Mouse (Mus musculus): ENCODE results near the gene Zbp1. TPM values are rescaled to one million over a fixed set of nuclear protein-coding genes. Genes with fewer than 3 reads are reported as not detected.
A peak's percentile ranks its signal among the peaks of the same experiment; 100 is the strongest.

The Zbp1 gene
- polyA plus RNA-seq (2014; fragmentation: Nextera tagmentation; extraction: Ambion mirVana), result 0.26 TPM in 1 of 2 replicates, not detected in the other

GRCm38 (mm10) chr2:173218416-173219141 is at the start of gene Zbp1:
Zbp1 (minus strand) TSS chr2:173218923.
- ATAC-seq (ENCODE audit: low FRiP score, low TSS enrichment), result no peak
- Histone ChIP-seq H3K4me1 (ENCODE audit: control insufficient read depth, insufficient read depth, low read length) (0 out of 2 replicates have a peak, but pooled peaks cover 3% of the 10 kb centered on the region), H3K4me2 (replicated peaks; ENCODE audit: low read depth, low read length) (no peak within 1 kb of the TSS), H3K4me3 (ENCODE audit: low read length) (no peak within 1 kb of the TSS), H3K9ac (ENCODE audit: low read depth, low read length) (no peak within 1 kb of the TSS), H3K9me3 (ENCODE audit: control insufficient read depth, low read length) (0 out of 2 replicates have a peak, but pooled peaks cover 3% of the 10 kb centered on the region), H3K27me3 (ENCODE audit: control insufficient read depth, insufficient read depth, low read length) (no peaks in the 10 kb centered on the region; the same call in 1 of the 2 replicates), H3K36me3 (ENCODE audit: control insufficient read depth, insufficient read depth, low read length) (no peaks in the 10 kb centered on the region), H3K27ac (ENCODE audit: low read depth, low read length) (no peak within 1 kb of the TSS)
- WGBS, result 71% methylated on average over 11 of the region's 11 CpGs

GRCm38 (mm10) chr2:173267562-173267961 is 48.8 kb upstream of the Zbp1 start:
- no peak overlapping the region for H3K27ac ChIP-seq (ENCODE audit: low read depth, low read length)
- ATAC-seq (ENCODE audit: low FRiP score, low TSS enrichment), result no peak
- H3K27me3 ChIP-seq (ENCODE audit: control insufficient read depth, insufficient read depth, low read length), result no peaks in the 10 kb centered on the region
- no peaks in the 10 kb centered on the region for H3K36me3 ChIP-seq (ENCODE audit: control insufficient read depth, insufficient read depth, low read length)
- no peak overlapping the region for H3K4me2 ChIP-seq (replicated peaks; ENCODE audit: low read depth, low read length)
- no peak overlapping the region for H3K4me3 ChIP-seq (ENCODE audit: low read length)
- 79% methylated on average over 3 of the region's 3 CpGs for WGBS
- H3K4me1 ChIP-seq (ENCODE audit: control insufficient read depth, insufficient read depth, low read length), result peaks cover 51% of the 10 kb centered on the region
- H3K9me3 ChIP-seq (ENCODE audit: control insufficient read depth, low read length), result no peaks in the 10 kb centered on the region
- no peak overlapping the region for H3K9ac ChIP-seq (ENCODE audit: low read depth, low read length)

GRCm38 (mm10) chr2:173266349-173267112 is 47.8 kb upstream of the Zbp1 start:
- ATAC-seq (ENCODE audit: low FRiP score, low TSS enrichment), result no peak
- Histone ChIP-seq H3K27ac (ENCODE audit: low read depth, low read length) (no peak overlapping the region), H3K4me1 (ENCODE audit: control insufficient read depth, insufficient read depth, low read length) (peaks cover 55% of the 10 kb centered on the region), H3K4me3 (ENCODE audit: low read length) (no peak overlapping the region), H3K4me2 (replicated peaks; ENCODE audit: low read depth, low read length) (no peak overlapping the region), H3K36me3 (ENCODE audit: control insufficient read depth, insufficient read depth, low read length) (no peaks in the 10 kb centered on the region), H3K27me3 (ENCODE audit: control insufficient read depth, insufficient read depth, low read length) (no peaks in the 10 kb centered on the region), H3K9me3 (ENCODE audit: control insufficient read depth, low read length) (no peaks in the 10 kb centered on the region), H3K9ac (ENCODE audit: low read depth, low read length) (no peak overlapping the region)
- WGBS, result 64% methylated on average over 25 of the region's 25 CpGs

GRCm38 (mm10) chr2:173265468-173266265 is 46.9 kb upstream of the Zbp1 start:
- H3K4me3 ChIP-seq (ENCODE audit: low read length), result no peak overlapping the region
- H3K9me3 ChIP-seq (ENCODE audit: control insufficient read depth, low read length), result no peaks in the 10 kb centered on the region
- H3K27ac ChIP-seq (ENCODE audit: low read depth, low read length), result no peak overlapping the region
- peaks cover 59% of the 10 kb centered on the region for H3K4me1 ChIP-seq (ENCODE audit: control insufficient read depth, insufficient read depth, low read length)
- no peaks in the 10 kb centered on the region for H3K27me3 ChIP-seq (ENCODE audit: control insufficient read depth, insufficient read depth, low read length)
- no peaks in the 10 kb centered on the region for H3K36me3 ChIP-seq (ENCODE audit: control insufficient read depth, insufficient read depth, low read length)
- no peak overlapping the region for H3K9ac ChIP-seq (ENCODE audit: low read depth, low read length)
- no peak for ATAC-seq (ENCODE audit: low FRiP score, low TSS enrichment)
- WGBS, result 83% methylated on average over 22 of the region's 22 CpGs
- no peak overlapping the region for H3K4me2 ChIP-seq (replicated peaks; ENCODE audit: low read depth, low read length)

GRCm38 (mm10) chr2:173264467-173265128 is 45.9 kb upstream of the Zbp1 start:
- no peaks in the 10 kb centered on the region for H3K9me3 ChIP-seq (ENCODE audit: control insufficient read depth, low read length)
- no peak overlapping the region for H3K4me2 ChIP-seq (replicated peaks; ENCODE audit: low read depth, low read length)
- ATAC-seq (ENCODE audit: low FRiP score, low TSS enrichment), result peak; percentile 55
- H3K36me3 ChIP-seq (ENCODE audit: control insufficient read depth, insufficient read depth, low read length), result no peaks in the 10 kb centered on the region
- H3K27ac ChIP-seq (ENCODE audit: low read depth, low read length), result no peak overlapping the region
- WGBS, result 18% methylated on average over 13 of the region's 13 CpGs
- no peak overlapping the region for H3K4me3 ChIP-seq (ENCODE audit: low read length)
- H3K9ac ChIP-seq (ENCODE audit: low read depth, low read length), result no peak overlapping the region
- H3K4me1 ChIP-seq (ENCODE audit: control insufficient read depth, insufficient read depth, low read length), result peaks cover 58% of the 10 kb centered on the region
- H3K27me3 ChIP-seq (ENCODE audit: control insufficient read depth, insufficient read depth, low read length), result no peaks in the 10 kb centered on the region

GRCm38 (mm10) chr2:173263636-173264330 is 45.1 kb upstream of the Zbp1 start:
- WGBS, result 40% methylated on average over 11 of the region's 11 CpGs
- H3K9me3 ChIP-seq (ENCODE audit: control insufficient read depth, low read length), result no peaks in the 10 kb centered on the region
- peak; percentile 6; the same call in 1 of the 2 replicates for ATAC-seq (ENCODE audit: low FRiP score, low TSS enrichment)
- no peak overlapping the region for H3K4me2 ChIP-seq (replicated peaks; ENCODE audit: low read depth, low read length)
- no peak overlapping the region for H3K9ac ChIP-seq (ENCODE audit: low read depth, low read length)
- no peak overlapping the region for H3K4me3 ChIP-seq (ENCODE audit: low read length)
- H3K4me1 ChIP-seq (ENCODE audit: control insufficient read depth, insufficient read depth, low read length), result peaks cover 64% of the 10 kb centered on the region
- H3K36me3 ChIP-seq (ENCODE audit: control insufficient read depth, insufficient read depth, low read length), result no peaks in the 10 kb centered on the region
- H3K27me3 ChIP-seq (ENCODE audit: control insufficient read depth, insufficient read depth, low read length), result no peaks in the 10 kb centered on the region
- H3K27ac ChIP-seq (ENCODE audit: low read depth, low read length), result peak overlapping the region; percentile 49; the same call in 1 of the 2 replicates

GRCm38 (mm10) chr2:173261497-173261896 is 42.8 kb upstream of the Zbp1 start:
- Histone ChIP-seq H3K27ac (ENCODE audit: low read depth, low read length) (no peak overlapping the region), H3K36me3 (ENCODE audit: control insufficient read depth, insufficient read depth, low read length) (no peaks in the 10 kb centered on the region), H3K4me3 (ENCODE audit: low read length) (no peak overlapping the region), H3K4me2 (replicated peaks; ENCODE audit: low read depth, low read length) (no peak overlapping the region), H3K9ac (ENCODE audit: low read depth, low read length) (no peak overlapping the region), H3K9me3 (ENCODE audit: control insufficient read depth, low read length) (no peaks in the 10 kb centered on the region), H3K27me3 (ENCODE audit: control insufficient read depth, insufficient read depth, low read length) (no peaks in the 10 kb centered on the region), H3K4me1 (ENCODE audit: control insufficient read depth, insufficient read depth, low read length) (peaks cover 76% of the 10 kb centered on the region)
- ATAC-seq (ENCODE audit: low FRiP score, low TSS enrichment), result no peak
- 65% methylated on average over 10 of the region's 10 CpGs for WGBS

- Histone ChIP-seq H3K9ac (ENCODE audit: low read depth, low read length) (no peak overlapping the region), H3K4me3 (ENCODE audit: low read length) (no peak overlapping the region), H3K4me2 (replicated peaks; ENCODE audit: low read depth, low read length) (no peak overlapping the region), H3K9me3 (ENCODE audit: control insufficient read depth, low read length) (no peaks in the 10 kb centered on the region), H3K4me1 (ENCODE audit: control insufficient read depth, insufficient read depth, low read length) (peaks cover 71% of the 10 kb centered on the region), H3K27me3 (ENCODE audit: control insufficient read depth, insufficient read depth, low read length) (no peaks in the 10 kb centered on the region), H3K27ac (ENCODE audit: low read depth, low read length) (no peak overlapping the region), H3K36me3 (ENCODE audit: control insufficient read depth, insufficient read depth, low read length) (no peaks in the 10 kb centered on the region)
- WGBS, result 43% methylated on average over 9 of the region's 9 CpGs
- no peak for ATAC-seq (ENCODE audit: low FRiP score, low TSS enrichment)
Measured at GRCm38 (mm10) chr2:173258459-173259091, 39.9 kb upstream of the Zbp1 start.

All from kidney, embryonic 14.5 days (tissue).